Mouse (Mus musculus) liver, embryonic 11.5 days (tissue): ENCODE measurements around the gene Phf13. TPM values are rescaled to one million over a fixed set of nuclear protein-coding genes. Genes with fewer than 3 reads are reported as not detected.

Experiments used
- ATAC-seq: fragments of 200-750 bp; cut with Nextera tagmentation; replicated peaks from 2 replicates; pipeline ENCODE4 v1.8.0; 2017; ENCODE audit warnings: moderate number of reproducible peaks, mild to moderate bottlenecking, moderate TSS enrichment, moderate library complexity; ENCODE audit not compliant: low FRiP score
- DNase-seq: peaks from one replicate; pipeline ENCODE4 v3.0.0-alpha.2; 2017; ENCODE audit warnings: low spot score
- H3K27ac ChIP-seq: fragments of 300-500 bp; sonication (generic); 2 replicates; pipeline ENCODE4 v1.5.1; 2014; ENCODE audit warnings: mild to moderate bottlenecking, low read depth, low read length, control low read depth
- H3K27me3 ChIP-seq: fragments of 300-500 bp; sonication (generic); replicated peaks from 2 replicates; pipeline ENCODE4 v1.6.1; 2014; ENCODE audit warnings: low read length, mixed read lengths; ENCODE audit not compliant: control insufficient read depth, insufficient read depth
- H3K36me3 ChIP-seq: fragments of 300-500 bp; sonication (generic); 2 replicates; pipeline ENCODE4 v1.6.1; 2014; ENCODE audit warnings: mild to moderate bottlenecking, low read length, moderate library complexity, mixed read lengths; ENCODE audit not compliant: control insufficient read depth, insufficient read depth
- H3K4me1 ChIP-seq: fragments of 300-500 bp; sonication (generic); replicated peaks from 2 replicates; pipeline ENCODE4 v1.6.1; 2014; ENCODE audit warnings: low read length, mixed read lengths; ENCODE audit not compliant: control insufficient read depth, insufficient read depth
- H3K4me2 ChIP-seq: fragments of 300-500 bp; sonication (generic); 2 replicates; pipeline ENCODE4 v1.6.1; 2014; ENCODE audit warnings: mild to moderate bottlenecking, control low read depth, moderate library complexity
- H3K4me3 ChIP-seq: fragments of 300-500 bp; sonication (generic); 2 replicates; pipeline ENCODE4 v1.5.1; 2014; ENCODE audit warnings: low read depth, low read length, control low read depth
- H3K9ac ChIP-seq: fragments of 300-500 bp; sonication (generic); 2 replicates; pipeline ENCODE4 v1.6.1; 2014; ENCODE audit warnings: low read depth, low read length, control low read depth
- H3K9me3 ChIP-seq: fragments of 300-500 bp; sonication (generic); 2 replicates; pipeline ENCODE4 v1.6.1; 2016; ENCODE audit warnings: low read length, inconsistent platforms, mixed read lengths; ENCODE audit not compliant: control insufficient read depth
- WGBS: fragments of 180-500 bp; shearing (Covaris S2); extraction: QIAGEN DNeasy Blood & Tissue Kit; methylation state at CpG from one replicate; pipeline ENCODE4 v1.1.7; 2014; 5-methylcytosine and 5-hydroxymethylcytosine counted together
- polyA plus RNA-seq: library from polyadenylated mRNA; unstranded; fragments of >200 nt; fragmentation: Nextera tagmentation; extraction: Ambion mirVana; gene quantifications from 2 replicates; pipeline ENCODE4 v1.2.1, GENCODE M21; 2014

The Phf13 gene
- polyA plus RNA-seq, 1 experiment from 2014 or later = 15.5 TPM

- ATAC-seq (no peak), DNase-seq (no peak)
- H3K36me3 ChIP-seq = peaks cover 40% of the 10 kb centered on the region
- H3K27ac ChIP-seq = no peak overlapping the region
- no peaks in the 10 kb centered on the region for H3K9me3 ChIP-seq
- no peak overlapping the region for H3K4me2 ChIP-seq
- H3K4me3 ChIP-seq = no peak overlapping the region
- WGBS = 88% methylated on average over 8 of the region's 8 CpGs
- H3K27me3 ChIP-seq = no peaks in the 10 kb centered on the region
- H3K9ac ChIP-seq = no peak overlapping the region
- H3K4me1 ChIP-seq = peaks cover 28% of the 10 kb centered on the region
Measured at GRCm38 (mm10) chr4:152022506-152022905, 26.4 kb upstream of the Phf13 start.

GRCm38 (mm10) chr4:152021568-152022097 lies 25.6 kb upstream of the Phf13 start:
- Histone ChIP-seq H3K27ac (no peak overlapping the region), H3K27me3 (no peaks in the 10 kb centered on the region), H3K4me2 (no peak overlapping the region), H3K36me3 (peaks cover 44% of the 10 kb centered on the region), H3K9me3 (no peaks in the 10 kb centered on the region), H3K4me3 (no peak overlapping the region), H3K4me1 (peaks cover 24% of the 10 kb centered on the region), H3K9ac (no peak overlapping the region)
- ATAC-seq (no peak), DNase-seq (no peak)
- 77% methylated on average over 12 of the region's 12 CpGs for WGBS

GRCm38 (mm10) chr4:152020024-152020423 lies 24.0 kb upstream of the Phf13 start:
- Histone ChIP-seq H3K9ac (no peak overlapping the region), H3K4me3 (no peak overlapping the region), H3K9me3 (no peaks in the 10 kb centered on the region), H3K27me3 (no peaks in the 10 kb centered on the region), H3K4me2 (no peak overlapping the region), H3K27ac (no peak overlapping the region), H3K4me1 (peaks cover 9% of the 10 kb centered on the region), H3K36me3 (peaks cover 51% of the 10 kb centered on the region)
- DNase-seq = no peak
- WGBS = 92% methylated on average over 21 of the region's 21 CpGs
- no peak for ATAC-seq

- 85% methylated on average over 6 of the region's 6 CpGs for WGBS
Measured at GRCm38 (mm10) chr4:152019073-152019472, 23.0 kb upstream of the Phf13 start.

GRCm38 (mm10) chr4:152013036-152013813 lies 17.2 kb upstream of the Phf13 start:
- Histone ChIP-seq H3K4me3 (no peak overlapping the region), H3K4me2 (no peak overlapping the region), H3K9me3 (no peaks in the 10 kb centered on the region), H3K36me3 (peaks cover 33% of the 10 kb centered on the region), H3K27ac (no peak overlapping the region), H3K27me3 (no peaks in the 10 kb centered on the region), H3K9ac (no peak overlapping the region), H3K4me1 (peaks cover 23% of the 10 kb centered on the region)
- ATAC-seq (no peak), DNase-seq (no peak)
- WGBS = 85% methylated on average over 12 of the region's 12 CpGs

More at GRCm38 (mm10) chr4:152019073-152019472, 23.0 kb upstream of the Phf13 start:
- peaks cover 55% of the 10 kb centered on the region for H3K36me3 ChIP-seq
- no peaks in the 10 kb centered on the region for H3K27me3 ChIP-seq
- no peak overlapping the region for H3K27ac ChIP-seq
- no peak overlapping the region for H3K9ac ChIP-seq
- H3K4me2 ChIP-seq = no peak overlapping the region
- no peak for DNase-seq
- ATAC-seq = no peak
- no peak overlapping the region for H3K4me3 ChIP-seq
- H3K9me3 ChIP-seq = no peaks in the 10 kb centered on the region
- no peaks in the 10 kb centered on the region for H3K4me1 ChIP-seq

GRCm38 (mm10) chr4:152012109-152012508 lies 16.1 kb upstream of the Phf13 start:
- ATAC-seq = no peak
- Histone ChIP-seq H3K9ac (no peak overlapping the region), H3K27me3 (peaks cover 4% of the 10 kb centered on the region), H3K4me3 (no peak overlapping the region), H3K27ac (no peak overlapping the region), H3K36me3 (peaks cover 31% of the 10 kb centered on the region), H3K9me3 (no peaks in the 10 kb centered on the region), H3K4me2 (no peak overlapping the region; the same call in 1 of the 2 replicates), H3K4me1 (peaks cover 28% of the 10 kb centered on the region)
- WGBS = 93% methylated on average over 16 of the region's 16 CpGs
- no peak for DNase-seq

- H3K9me3 ChIP-seq = no peaks in the 10 kb centered on the region
- ATAC-seq (no peak), DNase-seq (no peak)
- H3K36me3 ChIP-seq = peaks cover 27% of the 10 kb centered on the region
- peak overlapping the region; percentile 100 for H3K4me2 ChIP-seq
- H3K4me1 ChIP-seq = peaks cover 28% of the 10 kb centered on the region
- H3K27me3 ChIP-seq = peaks cover 4% of the 10 kb centered on the region
- peak overlapping the region; percentile 84 for H3K9ac ChIP-seq
- WGBS = 67% methylated on average over 8 of the region's 8 CpGs
- H3K27ac ChIP-seq = peak overlapping the region; percentile 70
- peak overlapping the region; percentile 82 for H3K4me3 ChIP-seq
Measured at GRCm38 (mm10) chr4:152011171-152011760, 15.2 kb upstream of the Phf13 start.

GRCm38 (mm10) chr4:152010707-152011134 lies 14.7 kb upstream of the Phf13 start:
- peak overlapping the region; percentile 84 for H3K9ac ChIP-seq
- peaks cover 28% of the 10 kb centered on the region for H3K4me1 ChIP-seq
- ATAC-seq = no peak; the same call in 1 of the 2 replicates
- H3K9me3 ChIP-seq = no peaks in the 10 kb centered on the region
- H3K4me3 ChIP-seq = peak overlapping the region; percentile 82
- peak overlapping the region; percentile 70 for H3K27ac ChIP-seq
- no peak for DNase-seq
- H3K36me3 ChIP-seq = peaks cover 23% of the 10 kb centered on the region
- 9% methylated on average over 13 of the region's 13 CpGs for WGBS
- H3K27me3 ChIP-seq = peaks cover 4% of the 10 kb centered on the region
- peak overlapping the region; percentile 100 for H3K4me2 ChIP-seq
